Mouse (Mus musculus) bone marrow macrophage, adult 2 months (primary cell): ENCODE data around the gene Urod. TPM values are rescaled to one million over a fixed set of nuclear protein-coding genes. Genes with fewer than 3 reads are reported as not detected.
A peak's percentile ranks its signal among the peaks of the same experiment; 100 is the strongest.

Experiments used
- H3K27ac ChIP-seq: 2 replicates; pipeline ENCODE4 v1.5.1; 2012; ENCODE audit warnings: low read depth, low read length; ENCODE audit not compliant: insufficient read depth
- H3K4me1 ChIP-seq: 2 replicates; pipeline ENCODE4 v1.6.1; 2012; ENCODE audit warnings: low read length; ENCODE audit not compliant: control insufficient read depth, insufficient read depth
- H3K4me3 ChIP-seq: 2 replicates; pipeline ENCODE4 v1.5.1; 2012; ENCODE audit warnings: mild to moderate bottlenecking, low read length, moderate library complexity; ENCODE audit not compliant: insufficient read depth
- CTCF ChIP-seq: IDR thresholded peaks from 2 replicates; pipeline ENCODE4 v1.5.1; 2012; ENCODE audit warnings: low read depth, mild to moderate bottlenecking, low read length, moderate library complexity
- POLR2A ChIP-seq: IDR thresholded peaks from 2 replicates; pipeline ENCODE4 v1.6.1; 2012; ENCODE audit warnings: mild to moderate bottlenecking, low read depth, low read length, borderline replicate concordance
- polyA plus RNA-seq: library from polyadenylated mRNA; stranded (reverse); fragments of >200 nt; gene quantifications from 2 replicates; pipeline ENCODE4 v1.2.4, GENCODE M21; 2012; ENCODE audit not compliant: missing spikeins, insufficient read depth, insufficient read length

Gene Urod
- polyA plus RNA-seq, 1 experiment: 45.5 TPM

GRCm38 (mm10) chr4:116999513-117000154, 5.4 kb upstream of the Urod start:
- no peak for TF ChIP-seq CTCF
- TF ChIP-seq POLR2A: no peak
- no peak overlapping the region for H3K4me3 ChIP-seq
- no peak overlapping the region for H3K27ac ChIP-seq
- H3K4me1 ChIP-seq: peaks cover 9% of the 10 kb centered on the region

GRCm38 (mm10) chr4:116995798-116996135, 1.6 kb upstream of the Urod start:
- peaks cover 9% of the 10 kb centered on the region for H3K4me1 ChIP-seq
- H3K27ac ChIP-seq: no peak overlapping the region
- no peak for TF ChIP-seq CTCF
- no peak for TF ChIP-seq POLR2A
- peak overlapping the region; percentile 95 for H3K4me3 ChIP-seq

DNA sequence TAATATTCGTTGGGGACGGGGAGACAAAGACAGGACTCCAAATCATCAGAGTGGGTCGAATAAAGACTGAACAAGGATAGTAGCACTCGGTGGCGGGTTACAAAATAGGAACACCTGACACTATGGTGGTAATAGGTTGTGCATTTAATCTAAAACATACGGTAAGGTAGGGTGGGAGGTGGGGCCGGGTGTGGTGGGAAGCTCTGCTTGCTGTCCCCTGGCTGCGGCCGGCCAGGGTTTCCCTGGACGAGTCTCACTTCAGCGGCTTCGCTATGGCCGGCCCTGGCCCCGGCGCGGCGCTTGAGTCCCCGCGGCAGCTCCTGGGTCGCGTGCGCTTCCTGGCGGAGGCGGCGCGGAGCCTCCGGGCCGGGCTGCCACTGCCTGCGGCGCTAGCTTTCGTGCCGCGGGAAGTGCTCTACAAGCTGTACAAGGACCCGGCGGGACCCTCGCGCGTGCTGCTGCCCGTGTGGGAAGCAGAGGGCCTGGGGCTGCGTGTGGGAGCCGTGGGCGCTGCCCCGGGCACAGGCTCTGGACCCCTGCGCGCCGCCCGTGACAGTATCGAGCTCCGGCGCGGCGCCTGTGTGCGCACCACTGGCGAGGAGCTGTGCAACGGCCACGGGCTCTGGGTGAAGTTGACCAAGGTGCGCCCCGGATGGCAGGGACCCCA, 1.1 kb upstream of the Urod start, which contains the start of gene Hectd3:
Gene Hectd3, plus strand, starts transcription at position 187 of the 667 bp plus-strand sequence.
- Histone ChIP-seq H3K27ac (peak within 1 kb of the TSS; percentile 28), H3K4me1 (peaks cover 9% of the 10 kb centered on the region), H3K4me3 (peak within 1 kb of the TSS; percentile 95)
- no peak for TF ChIP-seq POLR2A
- TF ChIP-seq CTCF: no peak

- TF ChIP-seq CTCF: peak; percentile 71
- no peak for TF ChIP-seq POLR2A
- H3K4me1 ChIP-seq: peaks cover 8% of the 10 kb centered on the region
- H3K4me3 ChIP-seq: no peak overlapping the region
- no peak overlapping the region for H3K27ac ChIP-seq
Observed at GRCm38 (mm10) chr4:116991366-116991765, 2.8 kb downstream of the Urod start.

- TF ChIP-seq CTCF: no peak
- no peak for TF ChIP-seq POLR2A
- no peak overlapping the region for H3K4me3 ChIP-seq
- no peak overlapping the region for H3K27ac ChIP-seq
- peaks cover under 1% of the 10 kb centered on the region; the same call in 1 of the 2 replicates for H3K4me1 ChIP-seq
Observed at GRCm38 (mm10) chr4:116989731-116990130, 4.5 kb downstream of the Urod start.

DNA sequence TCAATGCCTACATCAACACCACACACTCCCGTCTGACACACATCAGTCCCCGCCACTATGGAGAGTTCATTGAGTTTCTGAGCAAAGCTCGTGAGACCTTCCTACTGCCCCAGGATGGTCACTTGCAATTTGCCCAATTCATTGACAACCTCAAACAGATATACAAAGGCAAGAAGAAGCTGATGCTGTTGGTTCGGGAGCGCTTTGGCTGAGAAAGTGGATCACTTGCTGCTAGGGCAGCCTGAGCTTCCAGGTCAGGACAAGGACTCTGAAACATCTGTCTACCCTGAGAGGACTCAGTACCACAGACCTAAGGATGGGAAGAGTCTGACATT, 7.1 kb downstream of the Urod start:
- Histone ChIP-seq H3K4me3 (no peak overlapping the region), H3K4me1 (no peaks in the 10 kb centered on the region), H3K27ac (no peak overlapping the region)
- TF ChIP-seq CTCF (no peak), POLR2A (no peak)

- H3K27ac ChIP-seq: no peak overlapping the region
- no peaks in the 10 kb centered on the region for H3K4me1 ChIP-seq
- TF ChIP-seq POLR2A: no peak
- no peak for TF ChIP-seq CTCF
- no peak overlapping the region for H3K4me3 ChIP-seq
Observed at GRCm38 (mm10) chr4:116986400-116987121, 7.7 kb downstream of the Urod start.

DNA sequence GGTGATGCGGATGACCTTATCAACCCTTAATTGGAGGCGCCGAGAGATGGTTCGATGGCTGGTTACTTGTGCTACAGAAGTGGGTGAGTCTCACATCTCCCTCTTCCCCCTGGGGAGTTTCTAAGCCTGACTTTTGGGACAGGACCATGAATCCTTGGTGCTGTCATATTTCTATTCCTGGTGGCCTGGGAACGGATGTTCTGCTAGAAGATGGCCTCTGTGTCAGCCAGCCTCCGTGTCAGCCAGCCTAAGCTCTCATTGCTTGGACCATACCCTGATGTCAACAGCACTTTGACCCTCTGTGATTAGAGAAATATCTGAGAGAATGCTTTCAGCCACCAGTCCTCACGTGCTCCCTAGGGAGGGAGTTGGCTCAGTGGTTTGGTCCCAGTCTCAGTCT, 8.5 kb downstream of the Urod start:
- TF ChIP-seq CTCF (no peak), POLR2A (no peak)
- H3K27ac ChIP-seq: no peak overlapping the region
- H3K4me3 ChIP-seq: no peak overlapping the region
- H3K4me1 ChIP-seq: no peaks in the 10 kb centered on the region

DNA sequence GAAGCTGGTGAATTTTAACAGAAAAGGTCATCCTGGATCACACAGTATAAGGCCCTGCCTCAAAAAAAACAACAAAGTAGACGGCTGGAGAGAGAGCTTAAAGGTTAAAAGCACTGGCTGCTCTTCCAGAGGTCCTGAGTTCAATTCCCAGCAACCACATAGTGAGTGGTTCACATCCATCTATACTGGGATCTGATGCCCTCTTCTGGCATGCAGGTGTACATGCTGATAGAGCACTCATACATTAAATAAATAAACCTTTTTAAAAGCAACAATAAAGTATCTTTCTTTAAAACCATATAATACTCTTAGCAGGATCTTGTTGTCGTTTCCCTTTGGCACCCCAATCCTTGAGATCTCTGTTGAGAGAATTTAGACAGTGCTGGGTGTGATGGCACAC, 17.7 kb downstream of the Urod start:
- TF ChIP-seq CTCF (no peak), POLR2A (no peak)

DNA sequence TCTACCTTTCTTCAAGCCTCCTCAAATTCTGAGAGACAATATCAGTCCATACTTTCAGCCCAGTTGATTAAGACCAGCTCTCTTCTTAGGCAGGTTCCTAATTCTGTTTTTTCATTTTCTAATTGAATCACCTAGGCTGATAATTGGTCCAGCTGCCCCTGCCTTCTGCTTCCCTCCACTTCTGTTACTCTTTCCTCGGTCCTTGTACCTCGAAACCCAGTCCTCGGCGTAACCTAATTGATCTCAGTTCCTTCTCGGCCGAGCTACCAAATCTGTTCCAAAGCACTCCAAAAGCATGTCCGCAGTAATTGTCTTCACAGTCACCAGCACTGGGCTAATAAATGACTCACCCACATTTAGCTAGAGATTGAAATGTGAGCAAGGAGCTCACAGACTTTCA, 39.3 kb downstream of the Urod start:
- TF ChIP-seq CTCF (no peak), POLR2A (no peak)
- H3K4me1 ChIP-seq: no peaks in the 10 kb centered on the region
- no peak overlapping the region for H3K27ac ChIP-seq
- H3K4me3 ChIP-seq: no peak overlapping the region

More for the DNA sequence above, 17.7 kb downstream of the Urod start:
- Histone ChIP-seq H3K4me1 (no peaks in the 10 kb centered on the region), H3K27ac (no peak overlapping the region), H3K4me3 (no peak overlapping the region)

DNA sequence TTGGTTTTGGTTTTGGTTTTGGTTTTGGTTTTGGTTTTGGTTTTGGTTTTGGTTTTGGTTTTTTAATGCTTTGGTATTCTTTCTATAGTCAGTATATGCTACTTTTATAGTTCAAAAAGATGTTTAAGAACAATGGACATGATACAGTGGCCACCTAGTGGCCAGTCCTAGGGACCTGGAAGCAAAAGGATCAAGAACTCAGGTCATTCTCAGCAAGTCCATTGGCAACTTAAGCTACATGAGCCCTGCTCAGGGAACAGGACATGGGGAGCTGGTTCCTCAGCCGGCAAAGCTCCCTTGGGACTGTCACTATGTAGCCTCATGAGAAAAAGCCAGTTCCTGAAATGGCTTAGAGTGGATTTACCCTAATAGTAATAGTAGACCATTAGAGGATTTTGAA, 42.6 kb downstream of the Urod start:
- no peak for TF ChIP-seq POLR2A
- no peak for TF ChIP-seq CTCF
- no peak overlapping the region for H3K27ac ChIP-seq
- no peak overlapping the region for H3K4me3 ChIP-seq
- no peaks in the 10 kb centered on the region for H3K4me1 ChIP-seq
